Mouse (Mus musculus): ENCODE data around the gene Olfr1134.
"Not testable (repeated sequence)": the region's sequence is repeated elsewhere in the genome, so short reads cannot be mapped to it uniquely, and the experiment has no call there.

Olfr1134 gene

DNA sequence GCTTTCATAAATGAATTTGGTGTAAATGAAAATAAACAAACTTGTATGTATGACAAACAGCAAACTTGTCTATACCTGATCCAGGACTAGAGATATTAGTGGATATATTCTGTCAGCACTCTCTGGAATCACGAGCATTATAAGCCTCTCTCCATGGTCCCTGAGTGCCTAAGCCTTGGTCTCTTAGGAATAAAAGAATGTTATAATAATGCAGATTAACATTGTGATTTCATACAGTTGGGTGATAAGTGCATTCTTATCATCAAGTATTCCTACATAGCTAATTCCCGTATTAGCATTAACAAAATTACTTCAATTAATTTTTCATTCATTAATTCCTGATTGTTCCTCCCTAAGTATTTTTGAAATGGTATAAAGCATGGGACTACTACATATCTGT is at the start of gene Olfr1134:
Gene Olfr1134, minus strand, starts transcription at position 101 of the 400 bp plus-strand sequence.
- no peak for DNase-seq

DNA sequence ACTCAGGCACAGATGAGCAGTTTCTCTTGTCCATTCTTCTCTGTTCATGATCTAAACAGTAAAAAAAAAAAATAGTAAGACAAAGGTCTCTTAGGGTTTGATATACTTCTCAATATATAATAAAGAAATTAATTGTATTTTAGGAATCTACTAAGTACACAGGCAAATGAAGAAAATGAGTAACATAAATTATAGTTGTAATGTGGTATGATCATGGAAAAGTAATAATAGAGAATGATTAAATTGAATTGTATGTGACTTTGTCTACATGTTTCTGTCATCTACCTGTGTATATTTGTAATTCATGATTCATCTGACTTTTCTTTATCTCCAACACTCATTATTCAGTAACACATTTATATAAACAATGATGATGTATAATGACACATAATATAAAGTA is 35.6 kb upstream of the Olfr1134 start, which contains the start of gene Olfr1136:
Gene Olfr1136, minus strand, starts transcription at position 101 of the 400 bp plus-strand sequence.
- no peak for DNase-seq

DNA sequence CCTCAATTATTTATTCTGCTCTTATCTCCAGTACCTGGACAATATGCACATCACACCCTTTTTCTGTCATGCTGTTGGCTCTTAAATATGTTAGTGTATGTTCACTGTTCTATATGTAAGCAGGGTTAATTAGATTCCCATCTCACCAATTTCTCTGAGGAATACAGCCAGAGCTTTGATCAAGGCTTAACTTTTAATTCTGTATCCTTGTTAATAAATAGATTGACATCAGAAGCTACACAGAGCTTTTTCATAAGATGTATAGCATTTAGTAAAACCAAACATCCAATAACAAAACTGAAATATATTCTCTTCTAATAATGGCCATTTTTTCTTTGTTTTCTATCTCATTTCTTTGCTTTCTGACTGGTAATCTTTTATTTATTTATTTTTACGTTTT is 15.3 kb upstream of the Olfr1134 start, which contains the start of gene Olfr1135:
Gene Olfr1135, minus strand, starts transcription at position 101 of the 400 bp plus-strand sequence.
- DNase-seq: no peak

DNA sequence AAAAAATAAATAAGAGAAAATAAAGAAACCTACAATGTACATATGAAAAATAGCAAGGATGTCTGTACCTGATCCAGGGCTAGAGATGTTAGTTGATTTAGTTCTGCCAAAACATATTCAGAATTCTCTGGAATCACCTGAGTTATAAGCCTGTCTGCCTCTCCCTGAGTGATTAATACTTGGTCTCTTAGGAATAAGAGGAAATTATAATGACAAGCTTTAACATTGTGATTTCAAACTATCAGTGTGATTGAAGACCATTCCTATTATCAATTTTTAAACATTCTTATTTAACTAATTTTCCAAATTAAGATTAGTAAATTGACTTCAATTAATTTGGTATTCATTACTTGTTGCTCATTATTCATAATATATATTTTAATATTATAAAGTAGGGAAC is 11.0 kb downstream of the Olfr1134 start, which contains the start of gene Olfr1133:
Gene Olfr1133, minus strand, starts transcription at position 101 of the 400 bp plus-strand sequence.
- no peak for DNase-seq

GRCm38 (mm10) chr2:87642441-87642840 is 15.8 kb downstream of the Olfr1134 start:
- DNase-seq: no peak

DNA sequence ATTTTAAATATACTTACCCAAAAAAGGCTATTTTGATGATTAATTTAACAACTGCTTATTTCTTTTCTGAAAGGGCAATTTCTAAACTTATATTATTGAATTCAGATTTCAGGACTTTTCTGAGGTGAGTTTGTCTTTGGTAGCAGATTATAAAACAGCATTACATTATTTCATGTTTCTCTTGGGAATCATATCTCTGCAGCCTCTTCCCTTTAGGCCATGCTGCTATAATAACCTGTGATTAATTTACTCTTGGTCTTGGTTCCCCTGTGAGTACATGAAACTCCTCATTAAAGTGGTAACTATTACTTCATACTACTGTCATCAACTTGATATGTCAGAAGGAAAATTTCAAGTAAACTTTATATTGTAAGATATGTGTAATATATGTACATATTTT is 20.8 kb downstream of the Olfr1134 start, which contains the start of gene Olfr1132:
Gene Olfr1132, minus strand, starts transcription at position 101 of the 400 bp plus-strand sequence.
- no peak for DNase-seq

GRCm38 (mm10) chr2:87626804-87627203 is 31.5 kb downstream of the Olfr1134 start, which contains the start of gene Olfr1131:
Gene Olfr1131, plus strand, starts transcription at chr2:87627104.
- no peak for DNase-seq

DNA sequence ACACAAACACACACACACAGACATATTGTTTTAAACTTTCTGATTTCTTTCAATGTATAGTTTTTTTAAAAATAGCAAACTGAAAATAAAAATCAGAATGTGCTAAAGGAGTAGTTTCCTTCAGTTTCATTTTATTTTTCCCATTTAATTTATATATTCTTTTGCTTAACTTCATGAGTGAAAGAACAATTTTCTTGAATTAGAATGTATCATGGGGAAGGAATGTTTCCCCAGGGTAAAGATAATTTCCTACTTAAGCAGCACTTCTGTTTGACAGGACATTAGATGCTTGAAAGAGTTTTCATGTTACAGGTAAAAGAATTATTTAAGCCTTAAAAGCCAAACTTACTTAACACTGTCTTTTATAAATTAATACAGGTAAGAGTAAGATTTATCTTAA is 52.3 kb downstream of the Olfr1134 start, which contains the start of gene Olfr1130:
Gene Olfr1130, plus strand, starts transcription at position 301 of the 400 bp plus-strand sequence.
- DNase-seq: not testable (repeated sequence)
